Mouse (Mus musculus): Measurements from ENCODE around the gene Mylip.

Mylip gene

GRCm38 (mm10) chr13:45389448-45390311 lies at the start of gene Mylip:
Mylip (plus strand) TSS chr13:45389742.
- DNase-seq (ENCODE audit: low read depth, low spot score), result peak; percentile 97

GRCm38 (mm10) chr13:45341991-45342390 lies 47.6 kb upstream of the Mylip start:
- DNase-seq (ENCODE audit: low read depth, low spot score), result no peak

- DNase-seq (ENCODE audit: low read depth, low spot score), result no peak
Observed at GRCm38 (mm10) chr13:45343541-45343940, 46.0 kb upstream of the Mylip start.

GRCm38 (mm10) chr13:45343966-45344365 lies 45.6 kb upstream of the Mylip start:
- DNase-seq (ENCODE audit: low read depth, low spot score), result no peak

GRCm38 (mm10) chr13:45345471-45346159 lies 43.9 kb upstream of the Mylip start:
- DNase-seq (ENCODE audit: low read depth, low spot score), result no peak

- no peak for DNase-seq (ENCODE audit: low read depth, low spot score)
Observed at GRCm38 (mm10) chr13:45351483-45351882, 38.1 kb upstream of the Mylip start.

GRCm38 (mm10) chr13:45354824-45355223 lies 34.7 kb upstream of the Mylip start:
- no peak for DNase-seq (ENCODE audit: low read depth, low spot score)

- DNase-seq (ENCODE audit: low read depth, low spot score), result no peak
Observed at GRCm38 (mm10) chr13:45358208-45358607, 31.3 kb upstream of the Mylip start.

GRCm38 (mm10) chr13:45358676-45359323 lies 30.7 kb upstream of the Mylip start:
- no peak for DNase-seq (ENCODE audit: low read depth, low spot score)

- no peak for DNase-seq (ENCODE audit: low read depth, low spot score)
Observed at GRCm38 (mm10) chr13:45365788-45366187, 23.8 kb upstream of the Mylip start.

GRCm38 (mm10) chr13:45371673-45372072 lies 17.9 kb upstream of the Mylip start:
- DNase-seq (ENCODE audit: low read depth, low spot score), result peak; percentile 79

- peak; percentile 9 for DNase-seq (ENCODE audit: low read depth, low spot score)
Observed at GRCm38 (mm10) chr13:45372456-45372855, 17.1 kb upstream of the Mylip start.

- no peak for DNase-seq (ENCODE audit: low read depth, low spot score)
Observed at GRCm38 (mm10) chr13:45374846-45375245, 14.7 kb upstream of the Mylip start.

GRCm38 (mm10) chr13:45382208-45382607 lies 7.3 kb upstream of the Mylip start:
- no peak for DNase-seq (ENCODE audit: low read depth, low spot score)

- DNase-seq (ENCODE audit: low read depth, low spot score), result no peak
Observed at GRCm38 (mm10) chr13:45384636-45385035, 4.9 kb upstream of the Mylip start.

GRCm38 (mm10) chr13:45385521-45385920 lies 4.0 kb upstream of the Mylip start:
- DNase-seq (ENCODE audit: low read depth, low spot score), result no peak

GRCm38 (mm10) chr13:45386253-45386652 lies 3.3 kb upstream of the Mylip start:
- DNase-seq (ENCODE audit: low read depth, low spot score), result no peak

GRCm38 (mm10) chr13:45387231-45387630 lies 2.3 kb upstream of the Mylip start:
- DNase-seq (ENCODE audit: low read depth, low spot score), result no peak

- no peak for DNase-seq (ENCODE audit: low read depth, low spot score)
Observed at GRCm38 (mm10) chr13:45388254-45388805, 1.2 kb upstream of the Mylip start.

- no peak for DNase-seq (ENCODE audit: low read depth, low spot score)
Observed at GRCm38 (mm10) chr13:45388889-45389288, 653 bp upstream of the Mylip start.

GRCm38 (mm10) chr13:45390312-45390961 lies 895 bp downstream of the Mylip start:
- DNase-seq (ENCODE audit: low read depth, low spot score), result no peak

Data from CD4-positive helper T cell, adult 2 months (primary cell).